Mouse (Mus musculus) ES-E14 (cell line): ENCODE measurements at regions not wholly inside any gene's neighbourhood (a gene's known extent, or its start where the extent isn't known, plus 50 kb on each side); places are given as distances from the start of the nearest gene placed in this dataset.

Source experiments
- CHD2 ChIP-seq: IDR thresholded peaks from 2 replicates; pipeline ENCODE4 v1.6.1; 2014; ENCODE audit warnings: mild to moderate bottlenecking, low read depth, low read length, inconsistent platforms
- MAFK ChIP-seq: IDR thresholded peaks from 2 replicates; pipeline ENCODE4 v1.6.1; 2014; ENCODE audit warnings: mild to moderate bottlenecking, low read depth, low read length, inconsistent platforms; ENCODE audit not compliant: insufficient read depth
- ZC3H11A ChIP-seq: IDR thresholded peaks from 2 replicates; pipeline ENCODE4 v1.6.1; 2012; ENCODE audit warnings: low read depth, mild to moderate bottlenecking, inconsistent platforms, low read length, borderline replicate concordance
- ZNF384 ChIP-seq: IDR thresholded peaks from 2 replicates; pipeline ENCODE4 v1.6.1; 2012; ENCODE audit warnings: low read depth, low read length, inconsistent platforms

DNA sequence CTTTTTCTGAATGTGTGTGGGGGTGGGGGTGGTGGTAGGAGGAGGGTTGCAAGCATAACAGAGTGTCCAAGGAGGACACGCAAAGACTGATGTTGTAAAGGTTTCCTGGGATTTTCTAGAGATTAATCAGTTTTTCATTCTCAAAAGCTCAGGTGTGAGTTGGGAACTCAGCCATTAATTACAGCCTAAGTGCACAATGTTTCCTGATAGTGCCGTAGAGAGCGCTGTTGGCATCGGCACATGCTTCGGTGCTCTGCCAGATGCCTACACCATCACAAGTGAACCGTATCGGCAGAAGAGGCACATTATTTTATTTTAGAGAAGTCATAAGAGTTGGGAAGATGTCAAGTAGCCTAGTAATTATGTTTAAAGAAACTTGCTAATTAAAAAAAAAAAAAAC is 388.9 kb downstream of the 1700129C05Rik start:
- TF ChIP-seq ZNF384 (no peak), ZC3H11A (no peak), CHD2 (no peak), MAFK (no peak)
